Mouse (Mus musculus) limb, embryonic 10.5 days (tissue): Measurements from ENCODE around the gene Csmd2. TPM values are rescaled to one million over a fixed set of nuclear protein-coding genes. Genes with fewer than 3 reads are reported as not detected.
"Not testable (repeated sequence)": the region's sequence is repeated elsewhere in the genome, so short reads cannot be mapped to it uniquely, and the experiment has no call there.

Experiments used
- DNase-seq: peaks from one replicate; pipeline ENCODE4 v3.0.0-alpha.2; 2017; ENCODE audit warnings: low spot score
- H3K27ac ChIP-seq: fragments of 300-500 bp; sonication (generic); 2 replicates; pipeline ENCODE4 v1.5.1; 2016; ENCODE audit warnings: mild to moderate bottlenecking
- H3K27me3 ChIP-seq: fragments of 300-500 bp; sonication (generic); 2 replicates; pipeline ENCODE4 v1.6.1; 2016; ENCODE audit warnings: low read depth, mild to moderate bottlenecking; ENCODE audit not compliant: poor library complexity, severe bottlenecking
- H3K36me3 ChIP-seq: fragments of 300-500 bp; sonication (generic); 2 replicates; pipeline ENCODE4 v1.6.1; 2016; ENCODE audit warnings: mild to moderate bottlenecking, moderate library complexity
- H3K4me1 ChIP-seq: fragments of 300-500 bp; sonication (generic); 2 replicates; pipeline ENCODE4 v1.6.1; 2016
- H3K4me3 ChIP-seq: fragments of 300-500 bp; sonication (generic); 2 replicates; pipeline ENCODE4 v1.5.1; 2016; ENCODE audit warnings: mild to moderate bottlenecking, moderate library complexity
- H3K9me3 ChIP-seq: fragments of 300-500 bp; sonication (generic); replicated peaks from 2 replicates; pipeline ENCODE4 v1.6.1; 2016; ENCODE audit warnings: mild to moderate bottlenecking
- WGBS: fragments of 180-500 bp; shearing (Covaris S2); methylation state at CpG from one replicate; pipeline ENCODE4 v1.1.7; 2016; 5-methylcytosine and 5-hydroxymethylcytosine counted together
- polyA plus RNA-seq: library from polyadenylated mRNA; unstranded; fragments of >200 nt; fragmentation: Nextera tagmentation; extraction: Ambion mirVana; gene quantifications from 2 replicates; pipeline ENCODE4 v1.2.1, GENCODE M21; 2016

Gene Csmd2
- polyA plus RNA-seq, 1 experiment from 2014 or later = 0.03 TPM

DNA sequence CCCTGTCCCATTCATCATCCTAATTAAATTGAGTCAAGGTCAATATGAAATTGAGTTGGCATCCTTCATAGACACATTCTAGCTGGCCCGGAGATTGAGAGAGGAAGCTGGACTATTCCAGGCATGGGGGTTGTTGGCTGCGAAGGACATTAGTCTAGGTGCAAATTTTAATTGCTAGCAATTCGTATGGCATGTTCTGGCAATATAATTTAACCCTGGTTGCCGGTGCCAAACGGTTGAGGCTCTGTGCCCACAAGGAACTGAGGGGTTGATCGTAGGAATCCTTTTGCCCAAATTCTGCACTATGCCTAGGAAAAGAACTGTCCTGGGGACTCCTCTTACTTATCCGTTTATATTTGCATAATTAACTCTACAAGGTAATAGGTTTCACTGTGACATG, 496.2 kb downstream of the Csmd2 start:
- Histone ChIP-seq H3K4me3 (no peak overlapping the region), H3K4me1 (no peaks in the 10 kb centered on the region), H3K9me3 (no peaks in the 10 kb centered on the region), H3K27me3 (no peaks in the 10 kb centered on the region), H3K36me3 (no peaks in the 10 kb centered on the region), H3K27ac (no peak overlapping the region)
- 84% methylated on average over 7 of the region's 7 CpGs for WGBS
- no peak for DNase-seq

DNA sequence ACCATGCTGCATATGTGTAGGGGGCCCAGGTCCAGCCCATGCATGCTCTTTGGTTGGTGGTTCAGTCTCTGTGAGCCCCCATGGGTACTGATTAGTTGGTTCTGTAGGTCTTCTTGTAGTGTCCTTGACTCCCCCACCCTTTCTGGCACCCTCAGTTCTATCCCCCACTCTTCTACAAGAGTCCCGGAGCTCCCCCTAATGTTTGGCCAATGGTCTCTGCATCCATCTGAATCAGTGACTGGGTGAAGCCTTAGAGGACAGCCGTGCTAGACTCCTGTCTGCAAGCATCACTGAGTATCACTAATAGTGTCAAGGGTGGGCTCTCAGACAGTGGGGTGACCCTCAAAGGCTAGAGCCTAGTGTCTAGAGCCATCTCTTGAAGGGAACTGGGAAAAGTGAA, 497.0 kb downstream of the Csmd2 start:
- no peak for DNase-seq
- WGBS = 74% methylated on average over 2 of the region's 2 CpGs
- H3K36me3 ChIP-seq = no peaks in the 10 kb centered on the region

DNA sequence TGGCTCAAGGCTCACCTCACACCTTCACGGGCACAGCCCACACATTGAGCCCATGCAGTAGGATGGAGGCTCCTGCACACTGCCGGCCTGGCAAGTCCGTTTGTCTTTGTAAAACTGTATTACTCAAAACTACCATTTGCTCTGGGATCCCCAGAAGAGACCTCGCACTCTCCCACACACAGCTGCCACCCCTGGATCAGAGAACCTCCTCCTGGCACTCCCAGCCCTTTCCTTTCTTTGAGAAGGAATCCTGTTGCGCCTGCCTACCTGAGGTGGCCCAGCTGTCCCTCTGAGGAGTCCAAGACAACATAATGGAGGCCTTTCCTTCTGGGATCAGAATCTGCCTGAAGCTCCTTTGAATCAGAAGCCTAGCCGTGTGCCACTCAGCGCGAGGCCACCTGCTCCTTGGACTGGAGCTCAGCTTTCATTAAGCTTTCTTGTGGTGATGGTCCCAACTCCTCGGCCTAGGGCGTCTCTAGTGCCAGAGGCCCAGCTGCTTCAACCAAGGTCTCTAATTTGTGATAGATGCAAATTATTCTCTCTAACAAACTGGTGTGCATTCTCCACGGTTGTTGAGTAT, 502.0 kb downstream of the Csmd2 start:
- WGBS = 87% methylated on average over 11 of the region's 11 CpGs
- H3K27ac ChIP-seq = no peak overlapping the region
- H3K27me3 ChIP-seq = no peaks in the 10 kb centered on the region
- H3K36me3 ChIP-seq = no peaks in the 10 kb centered on the region
- no peak overlapping the region for H3K4me3 ChIP-seq
- no peaks in the 10 kb centered on the region for H3K9me3 ChIP-seq
- no peaks in the 10 kb centered on the region for H3K4me1 ChIP-seq
- DNase-seq = no peak

More for the DNA sequence above, 497.0 kb downstream of the Csmd2 start:
- no peak overlapping the region for H3K4me3 ChIP-seq
- H3K27me3 ChIP-seq = no peaks in the 10 kb centered on the region
- no peak overlapping the region for H3K27ac ChIP-seq
- H3K9me3 ChIP-seq = no peaks in the 10 kb centered on the region
- H3K4me1 ChIP-seq = no peaks in the 10 kb centered on the region

- no peak for DNase-seq
- H3K4me3 ChIP-seq = no peak overlapping the region
- WGBS = 77% methylated on average over 8 of the region's 8 CpGs
- no peaks in the 10 kb centered on the region for H3K9me3 ChIP-seq
- H3K36me3 ChIP-seq = no peaks in the 10 kb centered on the region
- no peaks in the 10 kb centered on the region for H3K4me1 ChIP-seq
- H3K27ac ChIP-seq = no peak overlapping the region
- H3K27me3 ChIP-seq = no peaks in the 10 kb centered on the region
Measured at GRCm38 (mm10) chr4:128492055-128492454, 504.4 kb downstream of the Csmd2 start.

- 85% methylated on average over 2 of the region's 2 CpGs for WGBS
- Histone ChIP-seq H3K4me3 (no peak overlapping the region), H3K27me3 (no peaks in the 10 kb centered on the region), H3K27ac (no peak overlapping the region), H3K36me3 (no peaks in the 10 kb centered on the region), H3K9me3 (no peaks in the 10 kb centered on the region), H3K4me1 (no peaks in the 10 kb centered on the region)
- DNase-seq = no peak
Measured at GRCm38 (mm10) chr4:128499980-128500379, 512.3 kb downstream of the Csmd2 start.

DNA sequence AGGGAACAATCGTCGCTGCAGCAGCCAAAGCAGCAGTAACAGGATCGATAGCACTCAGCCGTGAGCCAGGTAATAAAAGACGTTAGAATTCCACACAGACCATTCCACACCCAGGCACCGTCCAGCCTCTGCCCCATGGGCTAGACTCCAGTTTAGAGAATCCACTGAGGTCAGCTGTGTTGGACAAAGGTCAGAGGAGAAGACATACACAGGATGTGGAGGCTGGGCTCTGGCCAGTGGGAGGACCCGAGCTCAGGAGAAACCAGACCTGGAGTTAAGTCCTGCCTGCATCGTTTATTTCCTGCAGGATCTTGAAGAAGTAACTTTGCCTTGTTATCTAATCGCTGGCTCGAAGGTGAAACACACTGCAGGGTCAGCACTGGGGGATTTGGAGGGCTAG, 519.2 kb downstream of the Csmd2 start:
- H3K36me3 ChIP-seq = no peaks in the 10 kb centered on the region
- no peak for DNase-seq
- H3K27me3 ChIP-seq = no peaks in the 10 kb centered on the region
- 0 out of 2 replicates have a peak, but pooled peaks cover 6% of the 10 kb centered on the region for H3K4me1 ChIP-seq
- no peak overlapping the region for H3K27ac ChIP-seq
- H3K4me3 ChIP-seq = no peak overlapping the region
- no peaks in the 10 kb centered on the region for H3K9me3 ChIP-seq
- WGBS = 50% methylated on average over 10 of the region's 10 CpGs

DNA sequence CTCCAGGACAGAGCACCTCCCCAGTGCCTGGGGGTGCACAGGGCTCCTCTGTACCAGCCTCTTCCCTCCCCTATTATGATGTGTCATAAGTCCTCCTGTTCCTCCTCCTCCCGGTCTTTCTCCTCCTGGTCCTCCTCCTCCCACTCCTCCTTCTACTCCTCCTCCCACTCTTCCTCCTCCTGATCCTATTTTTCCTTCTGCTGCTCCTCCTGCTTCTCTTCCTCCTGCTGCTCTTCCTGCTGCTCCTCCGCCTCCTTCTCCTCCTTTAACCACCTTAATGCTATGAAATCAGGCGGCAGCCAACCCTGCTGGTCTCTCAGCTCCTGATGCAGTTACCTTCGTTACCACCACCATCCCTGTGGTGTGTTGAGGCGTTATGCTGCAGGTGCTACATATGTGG, 522.2 kb downstream of the Csmd2 start:
- no peaks in the 10 kb centered on the region for H3K27me3 ChIP-seq
- WGBS = 81% methylated on average over 5 of the region's 5 CpGs
- no peaks in the 10 kb centered on the region for H3K36me3 ChIP-seq
- no peak for DNase-seq
- no peak overlapping the region for H3K27ac ChIP-seq
- peaks cover 9% of the 10 kb centered on the region; the same call in 1 of the 2 replicates for H3K4me1 ChIP-seq
- H3K4me3 ChIP-seq = no peak overlapping the region
- no peaks in the 10 kb centered on the region for H3K9me3 ChIP-seq

DNA sequence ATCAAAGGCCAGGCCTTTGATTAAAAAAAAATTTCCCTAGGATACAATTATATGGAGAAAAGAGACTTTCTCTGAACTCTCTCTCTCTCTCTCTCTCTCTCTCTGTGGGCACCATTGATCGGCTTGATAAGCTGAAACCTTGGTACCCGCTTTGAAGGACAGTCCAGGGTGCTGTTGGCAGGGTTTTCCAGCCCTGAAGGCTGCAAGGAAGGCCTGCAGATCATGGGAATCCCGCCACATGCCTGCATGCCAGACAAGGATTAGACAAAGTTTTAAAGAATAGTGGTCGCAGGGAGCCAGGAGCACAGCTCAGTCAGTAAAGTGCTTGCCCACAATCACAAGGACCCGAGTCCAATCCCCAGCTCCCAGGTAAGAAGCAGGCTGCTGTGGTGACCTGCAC, 526.8 kb downstream of the Csmd2 start:
- H3K27me3 ChIP-seq = no peaks in the 10 kb centered on the region
- 89% methylated on average over 5 of the region's 5 CpGs for WGBS
- no peak overlapping the region for H3K27ac ChIP-seq
- H3K4me1 ChIP-seq = peaks cover 3% of the 10 kb centered on the region; the same call in 1 of the 2 replicates
- DNase-seq = no peak
- H3K9me3 ChIP-seq = no peaks in the 10 kb centered on the region
- H3K4me3 ChIP-seq = no peak overlapping the region
- H3K36me3 ChIP-seq = no peaks in the 10 kb centered on the region

GRCm38 (mm10) chr4:128521276-128521675, 533.6 kb downstream of the Csmd2 start:
- DNase-seq = no peak
- H3K36me3 ChIP-seq = no peaks in the 10 kb centered on the region
- no peaks in the 10 kb centered on the region for H3K9me3 ChIP-seq
- H3K27me3 ChIP-seq = no peaks in the 10 kb centered on the region
- no peak overlapping the region for H3K27ac ChIP-seq
- H3K4me3 ChIP-seq = no peak overlapping the region
- no peaks in the 10 kb centered on the region for H3K4me1 ChIP-seq
- WGBS = 92% methylated on average over 6 of the region's 6 CpGs

GRCm38 (mm10) chr4:128543378-128543777, 555.7 kb downstream of the Csmd2 start:
- Histone ChIP-seq H3K27me3 (no peaks in the 10 kb centered on the region), H3K36me3 (no peaks in the 10 kb centered on the region), H3K4me3 (no peak overlapping the region), H3K9me3 (no peaks in the 10 kb centered on the region), H3K4me1 (no peaks in the 10 kb centered on the region), H3K27ac (no peak overlapping the region)
- DNase-seq = peak; percentile 42
- WGBS = 27% methylated on average over 2 of the region's 2 CpGs

DNA sequence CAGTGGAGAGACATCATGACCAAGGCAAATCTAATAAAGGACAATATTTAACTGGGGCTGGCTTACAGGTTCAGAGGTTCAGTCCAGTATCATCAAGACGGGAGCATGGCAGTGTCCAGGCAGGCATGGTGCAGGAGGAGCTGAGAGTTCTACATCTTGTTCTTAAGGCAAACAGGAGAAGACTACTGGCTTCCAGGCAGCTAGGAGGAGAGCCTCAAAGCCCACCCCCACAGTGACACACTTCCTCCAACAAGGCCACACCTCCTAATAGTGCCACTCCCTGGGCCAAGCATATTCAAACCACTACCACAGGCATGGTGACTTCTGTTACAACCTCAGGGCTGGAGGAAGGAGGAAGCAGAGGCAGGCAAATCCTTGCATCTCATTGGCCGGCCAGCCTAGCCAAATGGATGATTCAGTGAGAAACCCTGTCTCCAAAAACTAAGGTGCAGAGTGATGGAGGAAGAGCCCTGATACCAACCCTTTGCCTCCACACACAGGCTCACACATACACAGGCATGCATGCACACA, 556.4 kb downstream of the Csmd2 start:
- H3K4me3 ChIP-seq, H3K27me3 ChIP-seq, H3K9me3 ChIP-seq, H3K36me3 ChIP-seq, H3K27ac ChIP-seq, DNase-seq, H3K4me1 ChIP-seq: not testable (repeated sequence)
- WGBS = 70% methylated on average over 2 of the region's 2 CpGs

GRCm38 (mm10) chr4:128550756-128551155, 563.1 kb downstream of the Csmd2 start:
- H3K4me3 ChIP-seq = no peak overlapping the region
- DNase-seq = no peak
- no peaks in the 10 kb centered on the region for H3K36me3 ChIP-seq
- H3K27ac ChIP-seq = no peak overlapping the region
- no peaks in the 10 kb centered on the region for H3K27me3 ChIP-seq
- no peaks in the 10 kb centered on the region for H3K9me3 ChIP-seq
- 89% methylated on average over 6 of the region's 6 CpGs for WGBS
- H3K4me1 ChIP-seq = no peaks in the 10 kb centered on the region

DNA sequence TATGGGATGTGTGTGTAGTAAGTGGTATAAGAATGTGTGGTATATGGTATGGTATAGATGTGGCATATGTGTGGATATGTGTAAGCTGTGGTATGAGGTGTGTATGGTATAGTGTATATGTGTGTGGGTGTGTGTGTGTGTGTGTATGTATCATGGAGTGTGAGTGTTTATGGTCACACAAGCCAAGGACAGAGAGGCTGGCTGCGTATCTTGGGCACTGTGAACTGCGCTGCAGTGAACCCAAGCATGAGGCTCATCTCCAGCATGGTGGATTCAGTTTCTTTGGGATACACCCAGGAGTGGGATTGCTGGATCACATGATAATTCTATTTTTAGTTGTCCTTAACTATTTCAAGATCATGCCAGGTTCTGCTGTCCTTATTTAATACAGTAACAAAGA, 566.5 kb downstream of the Csmd2 start:
- H3K27me3 ChIP-seq = no peaks in the 10 kb centered on the region
- no peak overlapping the region for H3K4me3 ChIP-seq
- H3K9me3 ChIP-seq = no peaks in the 10 kb centered on the region
- no peak overlapping the region for H3K27ac ChIP-seq
- no peaks in the 10 kb centered on the region for H3K36me3 ChIP-seq
- no peaks in the 10 kb centered on the region for H3K4me1 ChIP-seq
- DNase-seq = no peak
- WGBS = 96% methylated on average over 2 of the region's 2 CpGs

DNA sequence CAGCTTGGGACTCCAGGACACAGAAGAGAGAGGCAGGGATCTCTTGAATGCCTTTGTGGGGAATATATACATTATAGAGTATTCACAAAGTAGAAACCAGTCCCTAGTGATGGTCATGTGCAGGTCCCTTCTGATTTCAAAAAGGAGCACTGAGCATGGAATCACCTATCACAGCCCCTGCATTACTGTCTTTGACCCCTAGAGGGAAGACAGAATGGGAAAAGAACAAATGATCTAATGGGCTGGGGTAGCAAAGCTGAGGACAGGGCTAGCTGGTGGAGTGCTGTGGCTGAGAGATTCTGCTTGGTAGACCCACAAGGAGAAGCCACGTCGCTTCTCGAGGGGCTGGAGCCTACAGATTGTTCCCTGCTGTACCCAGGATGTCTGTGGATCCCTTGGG, 572.7 kb downstream of the Csmd2 start:
- Histone ChIP-seq H3K27me3 (no peaks in the 10 kb centered on the region), H3K9me3 (no peaks in the 10 kb centered on the region), H3K27ac (no peak overlapping the region), H3K4me1 (no peaks in the 10 kb centered on the region; the same call in 1 of the 2 replicates), H3K36me3 (no peaks in the 10 kb centered on the region), H3K4me3 (no peak overlapping the region)
- WGBS = 84% methylated on average over 3 of the region's 3 CpGs
- no peak for DNase-seq
